Mouse (Mus musculus): Measurements from ENCODE around the gene Rtkn. TPM values are rescaled to one million over a fixed set of nuclear protein-coding genes. Genes with fewer than 3 reads are reported as not detected.
A peak's percentile ranks its signal among the peaks of the same experiment; 100 is the strongest.

Gene Rtkn
- total RNA-seq (2014; fragmentation: Nextera tagmentation) (0.49 TPM in 1 of 2 replicates, not detected in the other), total RNA-seq (2017) (0.42 TPM in 1 of 2 replicates, not detected in the other)

GRCm38 (mm10) chr6:83134951-83135513 lies at the start of gene Rtkn:
Gene Rtkn (plus strand): TSS chr6:83135463.
- no peak for ATAC-seq (replicated peaks; ENCODE audit: low FRiP score, low TSS enrichment, poor library complexity, severe bottlenecking)

GRCm38 (mm10) chr6:83086121-83087035 lies 48.9 kb upstream of the Rtkn start, which contains the start of gene Lbx2:
Gene Lbx2 (plus strand): TSS chr6:83086367.
- ATAC-seq (replicated peaks; ENCODE audit: low FRiP score, low TSS enrichment, poor library complexity, severe bottlenecking) = no peak

- no peak for ATAC-seq (replicated peaks; ENCODE audit: low FRiP score, low TSS enrichment, poor library complexity, severe bottlenecking)
These were observed 47.9 kb upstream of the Rtkn start for GRCm38 (mm10) chr6:83087205-83087925.

GRCm38 (mm10) chr6:83087926-83088260 lies 47.4 kb upstream of the Rtkn start:
- no peak for ATAC-seq (replicated peaks; ENCODE audit: low FRiP score, low TSS enrichment, poor library complexity, severe bottlenecking)

GRCm38 (mm10) chr6:83092416-83093127 lies 42.7 kb upstream of the Rtkn start:
- no peak for ATAC-seq (replicated peaks; ENCODE audit: low FRiP score, low TSS enrichment, poor library complexity, severe bottlenecking)

GRCm38 (mm10) chr6:83095968-83096367 lies 39.3 kb upstream of the Rtkn start:
- ATAC-seq (replicated peaks; ENCODE audit: low FRiP score, low TSS enrichment, poor library complexity, severe bottlenecking) = no peak

- no peak for ATAC-seq (replicated peaks; ENCODE audit: low FRiP score, low TSS enrichment, poor library complexity, severe bottlenecking)
These were observed 36.9 kb upstream of the Rtkn start for GRCm38 (mm10) chr6:83098411-83098810.

GRCm38 (mm10) chr6:83101316-83101687 lies 34.0 kb upstream of the Rtkn start, which contains the start of the genes Ccdc142 and Gm42688:
Gene Ccdc142 (plus strand): TSS chr6:83101601.
Gene Gm42688 (plus strand): TSS chr6:83101617.
- ATAC-seq (replicated peaks; ENCODE audit: low FRiP score, low TSS enrichment, poor library complexity, severe bottlenecking) = peak; percentile 86

- peak; percentile 78 for ATAC-seq (replicated peaks; ENCODE audit: low FRiP score, low TSS enrichment, poor library complexity, severe bottlenecking)
These were observed 33.3 kb upstream of the Rtkn start for GRCm38 (mm10) chr6:83101688-83102556.

GRCm38 (mm10) chr6:83103130-83103650 lies 32.1 kb upstream of the Rtkn start:
- ATAC-seq (replicated peaks; ENCODE audit: low FRiP score, low TSS enrichment, poor library complexity, severe bottlenecking) = no peak

GRCm38 (mm10) chr6:83104158-83104557 lies 31.1 kb upstream of the Rtkn start:
- ATAC-seq (replicated peaks; ENCODE audit: low FRiP score, low TSS enrichment, poor library complexity, severe bottlenecking) = no peak

- peak; percentile 48; the same call in 1 of the 2 replicates for ATAC-seq (replicated peaks; ENCODE audit: low FRiP score, low TSS enrichment, poor library complexity, severe bottlenecking)
These were observed 27.5 kb upstream of the Rtkn start for GRCm38 (mm10) chr6:83107566-83108400.

GRCm38 (mm10) chr6:83108762-83109668 lies 26.2 kb upstream of the Rtkn start, which contains the start of gene Mrpl53:
Gene Mrpl53 (plus strand): TSS chr6:83109040.
- ATAC-seq (replicated peaks; ENCODE audit: low FRiP score, low TSS enrichment, poor library complexity, severe bottlenecking) = peak; percentile 43

GRCm38 (mm10) chr6:83111510-83112136 lies 23.6 kb upstream of the Rtkn start:
- ATAC-seq (replicated peaks; ENCODE audit: low FRiP score, low TSS enrichment, poor library complexity, severe bottlenecking) = no peak; the same call in 1 of the 2 replicates

- peak; percentile 74 for ATAC-seq (replicated peaks; ENCODE audit: low FRiP score, low TSS enrichment, poor library complexity, severe bottlenecking)
These were observed 20.1 kb upstream of the Rtkn start, which contains the start of gene Mogs for GRCm38 (mm10) chr6:83115011-83115671. Gene Mogs (plus strand): TSS chr6:83115496.
